ENCODE assay signal across 13 mouse cellular contexts in genomic region chr6:145592531-145592998, GRCm38 (mm10). TPM values are rescaled to one million over a fixed set of nuclear protein-coding genes. Genes with fewer than 3 reads are reported as not detected.
DNase-seq lines count a peak whose midpoint lies in the region; ATAC-seq and TF ChIP-seq lines count a peak whose summit lies in the region.
"Had no signal": no experiment of that assay in that cellular context is flagged by ENCODE, and none has a peak within 500 bp of the region (broad histone marks: within the 10 kb centered on the region; RNA-seq: fewer than 3 reads in every experiment).

No protein-coding gene starts in this region.

- H3K9me3 ChIP-seq in hindbrain, embryonic 10.5 days = no peaks in the 10 kb centered on the region
- H3K9me3 ChIP-seq in hindbrain, embryonic 13.5 days = no peaks in the 10 kb centered on the region
- H3K9me3 ChIP-seq in stomach, embryonic 14.5 days (ENCODE audit: control insufficient read depth, low read depth, low read length) = no peaks in the 10 kb centered on the region
- H3K9me3 ChIP-seq in stomach, postnatal 0 days (ENCODE audit: control insufficient read depth, low read length) = no peaks in the 10 kb centered on the region
- no peaks in the 10 kb centered on the region for H3K9me3 ChIP-seq in limb, embryonic 14.5 days (ENCODE audit: control insufficient read depth, low read length)
- H3K9me3 ChIP-seq: liver, embryonic 13.5 days had no signal

- H3K4me1 ChIP-seq in hindbrain, embryonic 10.5 days (replicated peaks) = peaks cover 15% of the 10 kb centered on the region
- H3K4me1 ChIP-seq in hindbrain, embryonic 13.5 days (replicated peaks) = peaks cover 9% of the 10 kb centered on the region
- peaks cover 37% of the 10 kb centered on the region for H3K4me1 ChIP-seq in stomach, embryonic 14.5 days (ENCODE audit: control insufficient read depth, insufficient read depth, low read length)
- 0 out of 2 replicates have a peak, but pooled peaks cover 3% of the 10 kb centered on the region for H3K4me1 ChIP-seq in stomach, postnatal 0 days (replicated peaks; ENCODE audit: control insufficient read depth, insufficient read depth)
- H3K4me1 ChIP-seq in limb, embryonic 14.5 days (ENCODE audit: control insufficient read depth, insufficient read depth, low read length) = peaks cover 32% of the 10 kb centered on the region
- H3K4me1 ChIP-seq: liver, embryonic 13.5 days had no signal

- no peaks in the 10 kb centered on the region for H3K27me3 ChIP-seq in hindbrain, embryonic 10.5 days (ENCODE audit: insufficient read depth, poor library complexity, severe bottlenecking)
- no peaks in the 10 kb centered on the region for H3K27me3 ChIP-seq in hindbrain, embryonic 13.5 days
- no peaks in the 10 kb centered on the region for H3K27me3 ChIP-seq in stomach, embryonic 14.5 days (ENCODE audit: control insufficient read depth, insufficient read depth, low read length)
- H3K27me3 ChIP-seq in stomach, postnatal 0 days (ENCODE audit: control insufficient read depth, insufficient read depth, low read length) = no peaks in the 10 kb centered on the region
- no peaks in the 10 kb centered on the region for H3K27me3 ChIP-seq in limb, embryonic 14.5 days (ENCODE audit: control insufficient read depth, insufficient read depth, low read length)
- H3K27me3 ChIP-seq: liver, embryonic 13.5 days had no signal

- no peak overlapping the region for H3K4me2 ChIP-seq in hindbrain, embryonic 13.5 days
- no peak overlapping the region for H3K4me2 ChIP-seq in stomach, embryonic 14.5 days (replicated peaks; ENCODE audit: low read depth, low read length)
- no peak overlapping the region for H3K4me2 ChIP-seq in stomach, postnatal 0 days (replicated peaks; ENCODE audit: low read depth)
- no peak overlapping the region for H3K4me2 ChIP-seq in limb, embryonic 14.5 days (replicated peaks; ENCODE audit: low read depth, low read length, severe bottlenecking)
- H3K4me2 ChIP-seq: liver, embryonic 13.5 days had no signal

- peak overlapping the region; percentile 67 for H3K27ac ChIP-seq in hindbrain, embryonic 10.5 days
- no peak overlapping the region; the same call in 1 of the 2 replicates for H3K27ac ChIP-seq in hindbrain, embryonic 13.5 days
- peak overlapping the region; percentile 69 for H3K27ac ChIP-seq in stomach, embryonic 14.5 days (ENCODE audit: low read length)
- no peak overlapping the region; the same call in 1 of the 2 replicates for H3K27ac ChIP-seq in stomach, postnatal 0 days (replicated peaks)
- peak overlapping the region; percentile 33; the same call in 1 of the 2 replicates for H3K27ac ChIP-seq in limb, embryonic 14.5 days (replicated peaks; ENCODE audit: low read depth, low read length)
- H3K27ac ChIP-seq in gastrocnemius, adult 2 months = no peak overlapping the region
- H3K27ac ChIP-seq: liver, embryonic 13.5 days had no signal

- no peak overlapping the region for H3K9ac ChIP-seq in hindbrain, embryonic 13.5 days
- H3K9ac ChIP-seq in stomach, embryonic 14.5 days (replicated peaks; ENCODE audit: low read depth, low read length) = no peak overlapping the region
- H3K9ac ChIP-seq in stomach, postnatal 0 days (ENCODE audit: low read length) = no peak overlapping the region
- H3K9ac ChIP-seq in limb, embryonic 14.5 days (ENCODE audit: low read depth, low read length, severe bottlenecking) = no peak overlapping the region
- H3K9ac ChIP-seq: liver, embryonic 13.5 days had no signal

- intact Hi-C loops in gastrocnemius, adult 2 months (cut with DNase I) = no loop called here

- ATAC-seq in hindbrain, embryonic 13.5 days (ENCODE audit: low FRiP score) = no peak
- no peak for ATAC-seq in stomach, embryonic 14.5 days (ENCODE audit: insufficient number of reproducible peaks, insufficient read depth, low FRiP score, low read depth)
- no peak for ATAC-seq in stomach, postnatal 0 days (ENCODE audit: low FRiP score, low TSS enrichment)
- no peak for ATAC-seq in limb, embryonic 14.5 days (ENCODE audit: low FRiP score, low read depth)
- ATAC-seq: activated CD4-positive, CD25-positive, alpha-beta regulatory T cell, adult 4 months had no signal

- 58% methylated on average over 8 of the region's 8 CpGs for WGBS in hindbrain, embryonic 10.5 days
- 59% methylated on average over 8 of the region's 8 CpGs for WGBS in hindbrain, embryonic 13.5 days
- 25% methylated on average over 8 of the region's 8 CpGs for WGBS in stomach, embryonic 14.5 days
- WGBS in stomach, postnatal 0 days = 33% methylated on average over 8 of the region's 8 CpGs
- 25% methylated on average over 8 of the region's 8 CpGs for WGBS in limb, embryonic 14.5 days

- no peak for TF ChIP-seq EP300 in stomach, postnatal 0 days (optimal IDR thresholded peaks at IDR 0.05)

- DNase-seq in hindbrain, embryonic 10.5 days (ENCODE audit: low spot score) = peak; percentile 20
- DNase-seq in stomach, postnatal 0 days (ENCODE audit: low spot score) = no peak
- no peak for DNase-seq in limb, embryonic 14.5 days (ENCODE audit: low spot score)
- no peak for DNase-seq in gastrocnemius, adult 2 months
- no peak for DNase-seq in gastrocnemius, postnatal 25 days
- DNase-seq in adrenal gland, adult (ENCODE audit: inconsistent age in 2 of 2, low spot score in 1 of 2) = no peak
- DNase-seq: liver, embryonic 13.5 days; right cerebral cortex, postnatal 14 days had no signal

- TF ChIP-seq CTCF in stomach, postnatal 0 days (IDR thresholded peaks at IDR 0.05; ENCODE audit: low read depth) = no peak
- no peak for TF ChIP-seq CTCF in gastrocnemius, adult 2 months (IDR thresholded peaks at IDR 0.05)

- no peak for TF ChIP-seq POLR2A in limb, embryonic 14.5 days (IDR thresholded peaks at IDR 0.05; ENCODE audit: borderline replicate concordance, extremely low read depth, insufficient read depth, insufficient read length)

- H3K4me3 ChIP-seq in hindbrain, embryonic 10.5 days = no peak overlapping the region
- H3K4me3 ChIP-seq in hindbrain, embryonic 13.5 days = no peak overlapping the region
- no peak overlapping the region for H3K4me3 ChIP-seq in stomach, embryonic 14.5 days (ENCODE audit: low read depth, low read length)
- no peak overlapping the region for H3K4me3 ChIP-seq in stomach, postnatal 0 days (ENCODE audit: low read depth, low read length)
- no peak overlapping the region for H3K4me3 ChIP-seq in limb, embryonic 14.5 days (replicated peaks; ENCODE audit: low read length)
- H3K4me3 ChIP-seq in gastrocnemius, adult 2 months = no peak overlapping the region
- H3K4me3 ChIP-seq: liver, embryonic 13.5 days had no signal

- no peaks in the 10 kb centered on the region for H3K36me3 ChIP-seq in hindbrain, embryonic 10.5 days
- H3K36me3 ChIP-seq in hindbrain, embryonic 13.5 days = no peaks in the 10 kb centered on the region
- H3K36me3 ChIP-seq in stomach, embryonic 14.5 days (ENCODE audit: control insufficient read depth, insufficient read depth, low read length) = no peaks in the 10 kb centered on the region
- no peaks in the 10 kb centered on the region for H3K36me3 ChIP-seq in stomach, postnatal 0 days (ENCODE audit: control insufficient read depth, insufficient read depth, low read length)
- H3K36me3 ChIP-seq in limb, embryonic 14.5 days (ENCODE audit: control insufficient read depth, insufficient read depth, low read length) = no peaks in the 10 kb centered on the region
- H3K36me3 ChIP-seq: liver, embryonic 13.5 days had no signal

RNA-seq across cellular contexts. Expression of gene Lmntd1, which starts 21.6 kb away (rescaled TPM):
- polyA plus RNA-seq in hindbrain, embryonic 10.5 days (2016; fragmentation: Nextera tagmentation; extraction: Ambion mirVana) = 0.06 and 0.31 TPM in 2 replicates
- polyA plus RNA-seq in hindbrain, embryonic 13.5 days (2015; fragmentation: Nextera tagmentation; extraction: Ambion mirVana) = 0.75 and 1.00 TPM in 2 replicates
- polyA plus RNA-seq in stomach, embryonic 14.5 days (2014; fragmentation: Nextera tagmentation; extraction: Ambion mirVana) = 0.19 and 0.46 TPM in 2 replicates
- 0.16 and 0.18 TPM in 2 replicates for polyA plus RNA-seq in stomach, postnatal 0 days (2015; fragmentation: Nextera tagmentation; extraction: Ambion mirVana)
- 0.72 and 0.79 TPM in 2 replicates for polyA plus RNA-seq in limb, embryonic 14.5 days (2012; rRNA removed)
- 0.88 and 0.98 TPM in 2 replicates for polyA plus RNA-seq in limb, embryonic 14.5 days (2014; fragmentation: Nextera tagmentation; extraction: Ambion mirVana)
- total RNA-seq in gastrocnemius, adult 2 months (2021) = under 1 TPM in 1 of 2 experiments, not detected in 1; 0.10 TPM
- under 1 TPM in 1 of 2 experiments, not detected in 1; 0.11 TPM for total RNA-seq in gastrocnemius, postnatal 25 days (2021)
- total RNA-seq: hematopoietic stem cell, adult 5-6 weeks had no signal
- polyA plus RNA-seq: liver, embryonic 13.5 days had no signal

RNA-seq across cellular contexts. Expression of gene Tuba3b, which starts 23.0 kb away (rescaled TPM):
- not detected in 2 replicates for polyA plus RNA-seq in hindbrain, embryonic 10.5 days (2016; fragmentation: Nextera tagmentation; extraction: Ambion mirVana)
- polyA plus RNA-seq in hindbrain, embryonic 13.5 days (2015; fragmentation: Nextera tagmentation; extraction: Ambion mirVana) = not detected in 2 replicates
- not detected in 2 replicates for polyA plus RNA-seq in stomach, embryonic 14.5 days (2014; fragmentation: Nextera tagmentation; extraction: Ambion mirVana)
- not detected in 2 replicates for polyA plus RNA-seq in stomach, postnatal 0 days (2015; fragmentation: Nextera tagmentation; extraction: Ambion mirVana)
- 0.04 TPM in 1 of 2 replicates, not detected in the other for polyA plus RNA-seq in limb, embryonic 14.5 days (2012; rRNA removed)
- polyA plus RNA-seq in limb, embryonic 14.5 days (2014; fragmentation: Nextera tagmentation; extraction: Ambion mirVana) = not detected in 2 replicates
- not detected for total RNA-seq in gastrocnemius, adult 2 months (2021)
- not detected for total RNA-seq in gastrocnemius, postnatal 25 days (2021)
- total RNA-seq: gastrocnemius, postnatal 4 days; hematopoietic stem cell, adult 5-6 weeks had no signal
- polyA plus RNA-seq: activated CD4-positive, CD25-positive, alpha-beta regulatory T cell, adult 4 months; liver, embryonic 13.5 days had no signal

Comparison
In these comparisons a context has a peak if more than half of its experiments do, and no peak if none do; other contexts are left out.
1. H3K27ac ChIP-seq: peak in hindbrain, embryonic 10.5 days (single experiment), stomach, embryonic 14.5 days (single experiment) and limb, embryonic 14.5 days (single experiment); none in hindbrain, embryonic 13.5 days (single experiment), stomach, postnatal 0 days (single experiment) and gastrocnemius, adult 2 months (single experiment).